Mouse (Mus musculus) effector memory CD4-positive, alpha-beta T cell, adult 7 months (primary cell): ENCODE results near the gene Olfr1080. TPM values are rescaled to one million over a fixed set of nuclear protein-coding genes. Genes with fewer than 3 reads are reported as not detected.

Experiments used
- polyA plus RNA-seq: library from polyadenylated mRNA; unstranded; fragments of 100-300 nt; shearing (Covaris generic); gene quantifications from one replicate; pipeline ENCODE4 v1.2.1, GENCODE M21; 2017

The Olfr1080 gene
- polyA plus RNA-seq = 0.24 TPM

GRCm38 (mm10) chr2:86558135-86558534 lies at the start of gene Olfr1080:
Gene Olfr1080, minus strand, starts transcription at chr2:86558235.

GRCm38 (mm10) chr2:86598866-86599265 lies 40.8 kb upstream of the Olfr1080 start, which contains the start of gene Olfr1082:
Gene Olfr1082, minus strand, starts transcription at chr2:86598966.

GRCm38 (mm10) chr2:86542380-86542779 lies 15.7 kb downstream of the Olfr1080 start, which contains the start of gene Olfr1079:
Gene Olfr1079, minus strand, starts transcription at chr2:86542480.

GRCm38 (mm10) chr2:86508161-86508560 lies 49.9 kb downstream of the Olfr1080 start, which contains the start of gene Olfr1076:
Gene Olfr1076, plus strand, starts transcription at chr2:86508461.

Other genes starting within 250 kb of the Olfr1080 start
- not detected for gene Olfr1053, start 243.0 kb downstream of the Olfr1080 start, polyA plus RNA-seq
- not detected for gene Olfr1054, start 222.8 kb downstream of the Olfr1080 start, polyA plus RNA-seq
- not detected for gene Olfr1055, start 208.0 kb downstream of the Olfr1080 start, polyA plus RNA-seq
- not detected for gene Olfr1056, start 195.8 kb downstream of the Olfr1080 start, polyA plus RNA-seq
- gene Olfr1057, start 179.8 kb downstream of the Olfr1080 start, polyA plus RNA-seq = not detected
- not detected for gene Olfr1058, start 169.7 kb downstream of the Olfr1080 start, polyA plus RNA-seq
- gene Olfr1061, start 144.2 kb downstream of the Olfr1080 start, polyA plus RNA-seq = not detected
- gene Olfr1062, start 131.5 kb downstream of the Olfr1080 start, polyA plus RNA-seq = not detected
- not detected for gene Olfr1065, start 107.6 kb downstream of the Olfr1080 start, polyA plus RNA-seq
- not detected for gene Olfr1066, start 102.0 kb downstream of the Olfr1080 start, polyA plus RNA-seq
- gene Olfr228, start 70.8 kb downstream of the Olfr1080 start, polyA plus RNA-seq = not detected
- gene Olfr1076, start 49.8 kb downstream of the Olfr1080 start, polyA plus RNA-seq = 0.41 TPM
- gene Olfr1079, start 15.8 kb downstream of the Olfr1080 start, polyA plus RNA-seq = not detected
- not detected for gene Olfr1082, start 40.7 kb upstream of the Olfr1080 start, polyA plus RNA-seq
- not detected for gene Olfr1084, start 81.5 kb upstream of the Olfr1080 start, polyA plus RNA-seq
- not detected for gene Olfr1085, start 103.8 kb upstream of the Olfr1080 start, polyA plus RNA-seq
- not detected for gene Olfr1086, start 121.9 kb upstream of the Olfr1080 start, polyA plus RNA-seq
- not detected for gene Olfr1087, start 140.2 kb upstream of the Olfr1080 start, polyA plus RNA-seq
- gene Olfr1089, start 175.5 kb upstream of the Olfr1080 start, polyA plus RNA-seq = not detected
- 0.24 TPM for gene Olfr1090, start 200.8 kb upstream of the Olfr1080 start, polyA plus RNA-seq
- not detected for gene Olfr1093, start 224.2 kb upstream of the Olfr1080 start, polyA plus RNA-seq